Mouse (Mus musculus) liver, postnatal 0 days (tissue): ENCODE data around the gene 1700013F07Rik. TPM values are rescaled to one million over a fixed set of nuclear protein-coding genes. Genes with fewer than 3 reads are reported as not detected.
A peak's percentile ranks its signal among the peaks of the same experiment; 100 is the strongest.

Experiments used
- ATAC-seq: fragments of 200-750 bp; cut with Nextera tagmentation; 2 replicates; pipeline ENCODE4 v1.8.0; 2017; ENCODE audit warnings: mild to moderate bottlenecking, moderate library complexity
- DNase-seq: peaks from one replicate; pipeline ENCODE4 v3.0.0-alpha.2; 2016
- H3K27ac ChIP-seq: fragments of 300-500 bp; sonication (generic); 2 replicates; pipeline ENCODE4 v1.5.1; 2014; ENCODE audit warnings: antibody characterized with exemption, moderate library complexity, mild to moderate bottlenecking, low read depth
- H3K27me3 ChIP-seq: fragments of 300-500 bp; sonication (generic); 2 replicates; pipeline ENCODE4 v1.6.1; 2014; ENCODE audit warnings: low read length, control low read depth, mixed read lengths; ENCODE audit not compliant: insufficient read depth
- H3K36me3 ChIP-seq: fragments of 300-500 bp; sonication (generic); replicated peaks from 2 replicates; pipeline ENCODE4 v1.6.1; 2014; ENCODE audit warnings: mild to moderate bottlenecking, control low read depth, low read length, moderate library complexity, mixed read lengths; ENCODE audit not compliant: insufficient read depth
- H3K4me1 ChIP-seq: fragments of 300-500 bp; sonication (generic); 2 replicates; pipeline ENCODE4 v1.6.1; 2014; ENCODE audit warnings: antibody characterized with exemption, mild to moderate bottlenecking, control low read depth; ENCODE audit not compliant: insufficient read depth
- H3K4me2 ChIP-seq: fragments of 300-500 bp; sonication (generic); 2 replicates; pipeline ENCODE4 v1.6.1; 2014; ENCODE audit warnings: low read depth, mild to moderate bottlenecking, low read length, moderate library complexity, mixed read lengths
- H3K4me3 ChIP-seq: fragments of 300-500 bp; sonication (generic); 2 replicates; pipeline ENCODE4 v1.5.1; 2014; ENCODE audit warnings: low read depth, low read length
- H3K9ac ChIP-seq: fragments of 300-500 bp; sonication (generic); replicated peaks from 2 replicates; pipeline ENCODE4 v1.6.1; 2014; ENCODE audit warnings: mild to moderate bottlenecking, moderate library complexity
- H3K9me3 ChIP-seq: fragments of 300-500 bp; sonication (generic); 2 replicates; pipeline ENCODE4 v1.6.1; 2016; ENCODE audit warnings: mild to moderate bottlenecking, control low read depth, low read length, mixed read lengths
- CTCF ChIP-seq: sonication (generic); IDR thresholded peaks from 2 replicates; pipeline ENCODE4 v1.5.1; 2016; ENCODE audit warnings: antibody characterized with exemption, low read depth
- EP300 ChIP-seq: IDR thresholded peaks from 2 replicates; pipeline ENCODE4 v1.6.1; 2016; ENCODE audit warnings: antibody characterized with exemption, low read depth, mild to moderate bottlenecking
- WGBS: fragments of 180-500 bp; shearing (Covaris S2); extraction: QIAGEN DNeasy Blood & Tissue Kit; methylation state at CpG from one replicate; pipeline ENCODE4 v1.1.7; 2014; ENCODE audit not compliant: insufficient replicate concordance; 5-methylcytosine and 5-hydroxymethylcytosine counted together
- polyA plus RNA-seq: library from polyadenylated mRNA; unstranded; fragments of >200 nt; fragmentation: Nextera tagmentation; extraction: Ambion mirVana; gene quantifications from 2 replicates; pipeline ENCODE4 v1.2.1, GENCODE M21; 2015

The 1700013F07Rik gene
- polyA plus RNA-seq, 1 experiment from 2014 or later = not detected

- 78% methylated on average over 4 of the region's 4 CpGs for WGBS
- TF ChIP-seq EP300 (no peak), CTCF (no peak)
- ATAC-seq = no peak
Measured at GRCm38 (mm10) chr3:108523415-108523814, 10.5 kb upstream of the 1700013F07Rik start.

GRCm38 (mm10) chr3:108528489-108528888 lies 5.5 kb upstream of the 1700013F07Rik start:
- Histone ChIP-seq H3K9me3 (no peaks in the 10 kb centered on the region), H3K27ac (no peak overlapping the region), H3K4me3 (no peak overlapping the region), H3K4me1 (no peaks in the 10 kb centered on the region), H3K27me3 (no peaks in the 10 kb centered on the region), H3K9ac (no peak overlapping the region), H3K4me2 (no peak overlapping the region), H3K36me3 (no peaks in the 10 kb centered on the region)
- ATAC-seq = no peak
- WGBS = 91% methylated on average over 8 of the region's 8 CpGs
- no peak for DNase-seq
- TF ChIP-seq EP300 (no peak), CTCF (peak; percentile 33)

More at GRCm38 (mm10) chr3:108523415-108523814, 10.5 kb upstream of the 1700013F07Rik start:
- no peak overlapping the region for H3K4me2 ChIP-seq
- H3K4me1 ChIP-seq = no peaks in the 10 kb centered on the region
- H3K4me3 ChIP-seq = no peak overlapping the region
- no peaks in the 10 kb centered on the region for H3K36me3 ChIP-seq
- H3K27ac ChIP-seq = no peak overlapping the region
- no peak overlapping the region for H3K9ac ChIP-seq
- no peaks in the 10 kb centered on the region for H3K9me3 ChIP-seq
- no peaks in the 10 kb centered on the region for H3K27me3 ChIP-seq
- no peak for DNase-seq

- Histone ChIP-seq H3K36me3 (no peaks in the 10 kb centered on the region), H3K9ac (no peak overlapping the region), H3K4me2 (no peak overlapping the region), H3K4me3 (no peak overlapping the region), H3K9me3 (no peaks in the 10 kb centered on the region), H3K4me1 (peaks cover 3% of the 10 kb centered on the region; the same call in 1 of the 2 replicates), H3K27me3 (peaks cover 20% of the 10 kb centered on the region), H3K27ac (peak overlapping the region; percentile 52)
- DNase-seq = peak; percentile 42
- 45% methylated on average over 9 of the region's 9 CpGs for WGBS
- TF ChIP-seq EP300 (no peak), CTCF (no peak)
- ATAC-seq = peak; percentile 86
Measured at GRCm38 (mm10) chr3:108533114-108533885, 650 bp upstream of the 1700013F07Rik start.

- ATAC-seq = no peak
- no peaks in the 10 kb centered on the region for H3K36me3 ChIP-seq
- peaks cover 20% of the 10 kb centered on the region for H3K27me3 ChIP-seq
- H3K4me1 ChIP-seq = peaks cover 3% of the 10 kb centered on the region; the same call in 1 of the 2 replicates
- no peak overlapping the region for H3K4me3 ChIP-seq
- no peak for DNase-seq
- H3K9me3 ChIP-seq = no peaks in the 10 kb centered on the region
- H3K4me2 ChIP-seq = 0 out of 2 replicates have a peak overlapping the region, but pooled peaks have one; percentile 34
- H3K27ac ChIP-seq = no peak overlapping the region
- H3K9ac ChIP-seq = no peak overlapping the region
- TF ChIP-seq CTCF (no peak), EP300 (no peak)
- 13% methylated on average over 15 of the region's 15 CpGs for WGBS
Measured at GRCm38 (mm10) chr3:108535896-108536516, 2.1 kb downstream of the 1700013F07Rik start.

- peaks cover 20% of the 10 kb centered on the region for H3K27me3 ChIP-seq
- TF ChIP-seq EP300 (no peak), CTCF (no peak)
- no peak within 1 kb of the TSS for H3K9ac ChIP-seq
- H3K27ac ChIP-seq = no peak within 1 kb of the TSS
- no peaks in the 10 kb centered on the region for H3K36me3 ChIP-seq
- H3K4me1 ChIP-seq = peaks cover 3% of the 10 kb centered on the region; the same call in 1 of the 2 replicates
- H3K4me3 ChIP-seq = no peak within 1 kb of the TSS
- H3K9me3 ChIP-seq = no peaks in the 10 kb centered on the region
- peak within 1 kb of the TSS; percentile 42 for H3K4me2 ChIP-seq
- DNase-seq (peak; percentile 22), ATAC-seq (peak; percentile 35; the same call in 1 of the 2 replicates)
- WGBS = 4% methylated on average over 33 of the region's 35 CpGs
Measured at GRCm38 (mm10) chr3:108536517-108537260, 2.7 kb downstream of the 1700013F07Rik start, which contains the start of gene 5330417C22Rik. Gene 5330417C22Rik, minus strand, starts transcription at chr3:108536536.

GRCm38 (mm10) chr3:108537303-108537702 lies 3.4 kb downstream of the 1700013F07Rik start:
- DNase-seq (peak; percentile 82), ATAC-seq (peak; percentile 57)
- TF ChIP-seq CTCF = peak; percentile 87
- no peak for TF ChIP-seq EP300
- Histone ChIP-seq H3K27ac (no peak overlapping the region), H3K9ac (no peak overlapping the region), H3K27me3 (peaks cover 20% of the 10 kb centered on the region), H3K9me3 (no peaks in the 10 kb centered on the region), H3K4me1 (peaks cover 3% of the 10 kb centered on the region; the same call in 1 of the 2 replicates), H3K4me3 (no peak overlapping the region), H3K36me3 (no peaks in the 10 kb centered on the region), H3K4me2 (peak overlapping the region; percentile 42; the same call in 1 of the 2 replicates)
- 2% methylated on average over 17 of the region's 17 CpGs for WGBS
